Mouse (Mus musculus): ENCODE results near the gene Chd2.

GRCm38 (mm10) chr7:73411523-73411922 is 130.1 kb downstream of the Chd2 start:
- TF ChIP-seq POLR2A (IDR thresholded peaks at IDR 0.05; ENCODE audit: low read depth, low read length) (no peak), CTCF (IDR thresholded peaks at IDR 0.05; ENCODE audit: extremely low read depth, insufficient read length, insufficient replicate concordance, low read depth, low read length) (no peak)

Data from small intestine, adult 2 months (tissue).